Mouse (Mus musculus): ENCODE measurements around the gene Skint5.
"Not testable (repeated sequence)": the region's sequence is repeated elsewhere in the genome, so short reads cannot be mapped to it uniquely, and the experiment has no call there.

Gene Skint5

GRCm38 (mm10) chr4:113999403-113999802 lies at the start of gene Skint5:
Gene Skint5, minus strand, starts transcription at chr4:113999503.
- DNase-seq (ENCODE audit: low spot score), result no peak

GRCm38 (mm10) chr4:113957343-113957742 lies 42.0 kb downstream of the Skint5 start:
- DNase-seq (ENCODE audit: low spot score), result no peak

- DNase-seq (ENCODE audit: low spot score), result no peak
Measured at GRCm38 (mm10) chr4:113764182-113764581, 235.1 kb downstream of the Skint5 start.

GRCm38 (mm10) chr4:113763684-113764083 lies 235.6 kb downstream of the Skint5 start:
- no peak for DNase-seq (ENCODE audit: low spot score)

GRCm38 (mm10) chr4:113448230-113448629 lies 551.1 kb downstream of the Skint5 start:
- not testable (repeated sequence) for DNase-seq (ENCODE audit: low spot score)
